Mouse (Mus musculus) retina, postnatal 7 days (tissue): Measurements from ENCODE around the gene Lcp2.

Experiments used
- DNase-seq: peaks from one replicate; pipeline ENCODE4 v3.0.0-alpha.2; 2012; ENCODE audit warnings: low read depth, low spot score

Gene Lcp2

DNA sequence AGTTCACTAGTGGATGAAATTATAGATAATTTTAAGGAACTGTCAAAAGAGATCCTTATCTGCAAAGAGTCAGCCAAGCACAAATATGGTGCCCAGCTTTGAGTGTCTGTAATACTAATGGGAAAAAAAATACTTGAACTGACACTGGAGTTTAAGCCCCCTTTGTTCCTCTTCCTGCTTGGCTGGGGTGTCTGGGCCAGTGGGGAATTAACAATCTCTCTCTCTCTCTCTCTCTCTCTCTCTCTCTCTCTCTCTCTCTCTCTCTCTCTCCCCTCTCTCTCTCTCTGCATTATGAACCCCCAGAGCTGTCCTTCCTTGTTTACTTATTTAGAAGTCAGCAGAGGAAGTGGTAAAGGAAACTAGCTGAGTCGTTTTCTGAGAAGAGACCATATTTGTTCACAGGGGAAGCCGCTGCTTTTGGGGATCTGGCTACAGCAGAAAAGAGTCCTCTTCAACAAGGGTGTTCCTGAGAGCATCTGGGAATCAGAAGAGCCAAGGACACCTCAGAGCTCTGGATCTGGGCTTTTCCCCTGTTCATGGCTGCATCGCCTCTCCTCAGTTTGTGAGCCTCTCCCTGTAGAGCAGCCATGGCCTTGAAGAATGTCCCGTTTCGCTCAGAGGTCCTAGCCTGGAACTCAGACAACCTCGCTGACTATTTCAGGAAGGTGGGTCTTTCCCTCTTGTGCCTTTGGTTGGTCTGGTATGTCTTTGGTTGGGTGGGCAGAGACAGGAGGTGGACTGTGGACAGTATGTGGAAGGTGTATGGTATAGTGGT, at the start of gene Lcp2:
Gene Lcp2, plus strand, starts transcription at position 154 of the 775 bp plus-strand sequence.
- no peak for DNase-seq

DNA sequence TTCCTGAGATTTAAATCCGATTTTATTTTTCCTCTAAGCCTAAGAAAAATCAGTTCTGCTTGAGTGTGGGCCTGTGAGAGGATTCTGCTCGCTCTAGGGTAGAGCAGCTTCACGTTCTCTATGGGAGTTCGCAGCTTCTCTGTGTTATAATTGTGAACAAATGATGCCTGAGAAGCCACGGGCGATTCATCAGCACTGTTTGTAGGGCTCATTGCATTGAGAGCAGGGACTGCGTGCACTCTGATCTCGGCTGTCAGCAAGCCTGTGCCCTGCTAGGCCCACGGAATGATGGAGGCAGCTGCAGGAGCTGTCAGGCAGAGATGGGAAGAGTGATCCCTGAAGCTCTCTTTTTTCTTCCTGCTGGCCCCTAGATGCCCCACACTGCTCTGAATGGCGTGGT, 48.5 kb upstream of the Lcp2 start:
- DNase-seq: no peak

DNA sequence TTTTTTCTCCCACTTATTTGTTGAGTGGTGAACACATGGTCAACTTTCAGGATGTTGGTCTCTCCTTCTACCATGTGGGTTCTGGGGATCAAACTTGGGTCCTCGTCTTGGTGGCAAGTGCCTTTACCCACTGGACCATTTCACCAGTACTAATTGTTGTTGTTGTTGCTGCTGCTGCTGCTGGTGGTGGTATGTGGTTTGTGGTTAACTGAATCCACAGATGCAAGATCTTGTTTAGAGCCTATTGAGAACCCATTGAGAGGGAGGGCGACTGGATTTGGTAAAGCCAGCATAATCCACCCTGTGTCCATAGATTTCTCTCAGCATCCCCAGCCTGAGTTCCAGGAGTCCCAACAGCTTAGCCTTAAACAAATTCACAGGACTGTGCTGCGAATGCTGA, 46.3 kb upstream of the Lcp2 start:
- no peak for DNase-seq

DNA sequence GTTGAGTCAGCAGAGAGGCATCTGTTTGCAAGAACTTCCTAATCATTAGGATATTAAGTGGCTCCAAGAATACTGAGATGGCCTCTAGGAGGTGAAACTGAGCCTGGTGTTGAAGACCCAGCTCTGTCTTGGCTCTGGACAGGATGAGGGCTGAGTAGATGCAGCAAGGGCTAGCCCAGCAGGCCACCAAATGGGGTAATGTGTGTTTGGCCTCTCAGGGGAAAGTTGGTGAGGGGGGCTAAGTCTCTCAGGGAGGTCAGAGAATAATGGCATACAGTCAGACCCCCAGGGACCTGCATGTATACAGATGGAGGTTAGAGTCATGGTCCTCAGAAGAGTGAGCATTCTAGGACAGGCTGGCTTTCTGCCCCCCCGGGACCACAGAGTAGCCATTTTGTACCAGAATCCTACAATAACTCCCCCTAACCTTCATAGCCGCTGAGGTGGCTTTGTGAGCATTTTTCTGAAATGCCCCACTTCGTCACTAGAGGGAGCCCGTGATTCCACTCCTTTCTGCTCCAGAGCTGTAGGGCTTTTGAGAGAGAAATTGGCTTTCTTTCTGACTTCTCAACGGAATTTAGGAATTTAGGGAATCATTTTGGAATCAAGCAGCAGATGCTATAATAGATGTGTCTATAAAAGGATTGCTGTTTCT, 44.7 kb upstream of the Lcp2 start:
- peak; percentile 28 for DNase-seq

DNA sequence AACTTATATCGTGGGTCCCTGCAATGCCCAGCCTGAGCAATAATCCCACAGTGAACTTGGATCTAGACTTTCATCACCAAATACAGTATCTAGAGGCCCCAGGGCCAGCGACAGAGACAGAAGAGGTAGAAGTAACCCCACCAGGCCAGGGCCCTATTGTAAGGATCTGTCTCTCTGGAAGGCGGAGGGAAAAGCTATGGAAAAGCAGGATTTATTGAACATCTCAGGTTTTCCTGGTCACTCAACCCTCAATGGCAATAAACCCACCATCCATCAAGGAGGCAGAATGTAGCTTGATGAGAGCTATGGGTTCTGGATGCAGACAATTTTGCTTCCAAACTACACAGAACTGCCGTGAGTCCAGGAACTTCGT, 44.1 kb upstream of the Lcp2 start:
- no peak for DNase-seq

DNA sequence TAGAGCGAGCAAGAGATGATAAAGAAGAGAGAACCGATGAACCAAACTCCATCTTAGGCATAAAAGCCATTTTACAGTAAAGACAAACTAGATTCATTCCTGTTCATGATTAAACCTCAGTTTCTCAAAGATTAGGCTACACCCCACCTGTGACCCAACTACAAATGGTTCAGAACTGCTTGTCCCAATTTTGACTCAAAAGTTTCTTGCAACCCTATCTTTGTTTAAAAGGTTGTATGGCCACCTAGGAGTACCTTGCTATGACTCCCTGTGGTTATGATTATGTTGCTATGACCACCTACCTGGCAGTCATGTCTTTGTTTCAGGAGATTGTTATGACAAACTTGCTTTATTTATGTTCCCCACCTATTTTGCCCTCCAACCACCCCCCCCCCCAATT, 39.1 kb upstream of the Lcp2 start:
- DNase-seq: no peak

DNA sequence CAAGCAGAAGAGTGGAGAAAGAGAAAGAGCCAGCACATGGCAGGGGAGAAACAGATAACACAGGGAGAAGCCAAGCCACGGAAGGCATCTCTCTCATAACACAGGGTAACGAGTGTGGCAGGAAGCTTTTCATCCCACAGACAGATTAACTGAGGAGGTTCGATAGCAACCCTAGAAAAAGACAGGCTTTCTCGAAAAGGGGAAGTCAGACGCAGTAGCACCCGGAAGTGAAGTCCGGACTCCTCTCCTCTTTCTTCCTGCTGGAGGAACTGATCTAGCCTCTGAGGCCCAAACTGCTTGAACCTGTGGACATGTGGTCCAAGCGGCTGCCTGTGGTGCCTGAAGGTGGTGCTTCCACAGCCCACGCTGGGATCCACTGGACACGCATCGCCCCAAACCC, 38.5 kb upstream of the Lcp2 start:
- no peak for DNase-seq

DNA sequence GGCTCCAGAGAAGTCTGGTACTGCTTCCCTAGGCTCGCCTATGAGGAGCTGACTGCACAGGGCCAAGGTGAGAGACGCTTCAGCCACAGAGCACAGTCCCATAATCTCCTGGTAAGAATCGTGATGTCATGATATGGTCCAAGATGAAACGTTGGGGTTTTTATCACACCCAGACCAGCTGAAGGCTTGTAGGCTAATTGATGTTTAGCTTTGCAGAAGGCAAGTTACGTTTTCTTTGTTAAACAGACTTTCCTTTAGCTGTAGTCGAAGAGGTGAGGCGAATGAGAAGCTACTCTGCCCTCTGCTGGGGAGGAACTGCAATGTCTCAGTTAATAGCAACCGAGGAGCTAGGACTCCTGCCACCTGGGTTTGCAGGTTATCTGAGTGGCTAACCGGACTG, 38.0 kb upstream of the Lcp2 start:
- DNase-seq: peak; percentile 11

DNA sequence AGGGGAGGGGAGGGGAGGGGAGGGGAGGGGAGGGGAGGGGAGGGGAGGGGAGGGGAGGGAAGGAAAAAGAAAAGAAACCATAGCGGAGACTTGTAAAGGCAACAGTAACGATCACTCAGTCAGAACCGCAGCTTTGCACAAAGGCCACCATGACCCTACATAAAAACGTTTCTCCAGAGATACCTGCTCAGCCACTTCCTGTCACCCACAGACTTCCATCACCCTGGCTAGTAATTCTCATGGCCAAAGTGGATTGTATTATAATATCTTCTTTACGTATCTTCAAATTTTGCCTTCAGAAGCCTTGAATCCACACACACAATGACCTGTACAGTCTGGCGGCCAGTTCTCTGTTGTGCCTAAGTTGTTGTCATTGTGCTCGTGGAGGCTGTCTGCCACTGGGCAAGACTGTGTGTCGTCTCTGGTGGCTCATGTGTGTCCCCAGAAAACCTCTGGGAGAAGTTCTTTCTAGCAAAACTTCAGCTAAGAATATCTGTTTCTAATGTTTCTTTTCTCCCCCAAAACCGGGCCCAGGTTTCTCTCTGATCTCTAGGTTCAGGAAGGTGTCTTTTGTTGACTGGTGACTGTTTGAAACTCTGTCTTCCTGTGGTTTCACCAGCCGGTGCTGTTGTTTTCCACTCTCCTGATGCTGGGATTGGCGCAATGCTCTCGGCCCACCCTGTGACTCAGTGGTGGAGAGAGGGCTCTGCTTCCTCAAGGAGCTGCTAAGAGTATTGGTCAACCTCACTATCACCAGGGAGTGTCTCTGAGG, 37.2 kb upstream of the Lcp2 start:
- no peak for DNase-seq

DNA sequence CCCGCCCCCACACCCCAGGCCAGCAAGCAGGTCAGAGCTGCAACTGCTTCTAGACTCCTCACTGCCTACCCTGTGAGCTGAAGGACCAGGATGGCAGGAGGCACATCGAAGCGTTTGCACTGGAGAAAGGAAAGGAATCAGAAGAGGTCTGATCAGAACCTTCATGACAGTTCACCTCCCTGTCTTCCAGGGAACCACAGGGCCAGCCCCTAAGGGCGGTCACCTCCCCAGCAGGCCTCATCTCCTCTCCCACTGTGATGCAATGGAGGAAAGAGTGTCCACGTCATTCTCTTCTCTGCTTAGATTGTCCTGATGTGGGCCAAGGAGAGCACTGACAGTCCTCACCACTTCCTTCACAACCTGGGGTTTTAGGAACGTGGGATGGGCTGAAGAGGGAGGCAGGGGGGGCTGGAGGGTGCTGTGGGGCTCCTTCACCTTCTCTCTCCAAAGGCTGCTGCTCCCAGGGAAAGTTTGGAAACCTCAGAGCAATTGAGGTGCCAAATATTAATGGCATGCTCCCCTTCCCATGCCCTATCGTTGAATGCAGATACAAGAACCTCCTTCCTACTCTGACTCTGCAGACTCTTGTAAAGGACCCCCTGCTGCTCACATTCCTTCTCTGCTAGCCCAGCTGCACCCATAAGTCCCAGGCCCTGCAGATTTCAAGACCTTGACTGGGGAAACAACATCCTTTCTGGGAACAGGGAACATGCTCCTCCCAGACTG, 36.4 kb upstream of the Lcp2 start:
- DNase-seq: no peak

DNA sequence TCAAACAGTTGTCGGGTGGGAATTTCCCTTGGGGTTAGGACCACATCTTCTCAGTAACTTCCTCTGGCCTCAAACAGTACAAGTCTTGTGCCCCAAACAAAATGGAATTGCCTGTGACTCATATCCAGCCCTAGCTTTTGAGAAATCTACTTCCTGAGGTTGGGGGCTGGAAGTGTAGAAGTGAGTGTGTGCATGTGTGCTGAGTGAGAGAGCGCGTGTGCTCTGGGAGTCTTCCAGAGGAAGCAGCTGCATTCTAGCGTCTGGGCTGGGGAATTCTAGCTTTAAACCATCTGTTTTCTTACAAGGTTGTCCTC, 35.9 kb upstream of the Lcp2 start:
- DNase-seq: no peak

DNA sequence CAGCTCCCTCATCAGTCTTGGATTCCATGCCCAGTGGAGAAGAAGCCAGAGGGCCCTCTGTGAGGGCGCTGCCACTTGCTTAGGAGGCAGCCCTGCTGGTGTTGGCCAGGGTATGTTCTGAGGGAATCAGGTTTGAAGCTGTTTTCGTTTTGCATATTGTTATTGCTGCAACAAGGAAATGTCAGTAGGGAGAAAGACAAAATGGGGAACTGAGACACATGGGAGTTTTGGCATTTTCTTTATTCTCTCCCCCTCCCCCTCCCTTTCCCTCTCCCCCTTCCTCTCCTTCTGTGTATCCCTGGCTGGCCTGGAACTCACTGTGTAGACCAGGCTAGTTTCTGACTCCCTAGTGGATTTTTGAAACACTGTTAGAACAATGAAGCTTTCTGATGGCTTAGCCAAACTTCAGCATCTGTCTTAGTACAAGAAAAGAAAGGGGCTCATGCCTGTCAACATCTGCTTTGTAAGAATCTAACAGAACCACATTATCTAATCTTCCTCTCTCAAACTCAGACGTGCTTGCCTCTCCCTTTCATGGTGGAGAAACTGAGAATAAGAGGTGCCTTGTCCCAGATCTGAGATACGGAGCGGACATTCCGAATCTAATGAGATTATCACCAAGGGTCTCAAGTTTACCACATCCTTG, 34.6 kb upstream of the Lcp2 start:
- DNase-seq: no peak

DNA sequence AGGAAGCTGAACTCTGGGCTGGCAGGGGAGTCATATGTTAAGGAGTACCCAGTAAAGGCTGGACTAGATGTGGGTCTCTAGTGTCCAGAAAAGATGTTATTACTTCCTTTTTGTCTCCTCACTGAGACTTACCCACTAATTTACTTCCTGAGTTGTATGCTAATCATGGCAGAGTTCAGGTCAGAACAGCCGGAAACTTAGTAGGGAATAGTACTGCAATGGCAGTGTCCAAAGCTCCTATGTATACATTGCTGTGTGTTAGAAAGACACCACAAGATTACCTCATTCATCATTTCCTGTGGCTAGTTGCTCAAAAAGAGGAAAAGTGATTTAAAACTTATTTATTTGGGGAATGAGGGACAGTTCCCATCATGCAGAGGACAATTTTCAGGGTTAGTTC, 21.6 kb upstream of the Lcp2 start:
- no peak for DNase-seq

DNA sequence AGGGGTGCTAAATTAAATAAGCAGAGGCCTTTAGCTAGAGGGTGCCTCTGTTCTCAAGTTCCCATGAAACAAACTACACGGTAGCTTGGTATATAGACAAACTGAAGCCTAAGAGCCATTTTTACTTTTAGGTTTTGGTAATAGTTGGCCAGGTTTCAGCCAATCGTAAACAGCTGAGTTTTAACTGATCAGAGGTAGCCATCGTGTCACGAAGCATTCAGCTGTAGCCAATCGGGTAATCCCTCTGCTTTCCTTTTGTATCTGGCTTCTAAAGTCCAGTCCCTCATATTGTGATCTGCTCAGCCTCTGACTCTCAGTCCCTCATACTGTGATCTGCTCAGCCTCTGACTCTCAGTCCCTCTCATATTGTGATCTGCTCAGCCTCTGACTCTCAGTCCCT, 17.1 kb upstream of the Lcp2 start:
- no peak for DNase-seq

DNA sequence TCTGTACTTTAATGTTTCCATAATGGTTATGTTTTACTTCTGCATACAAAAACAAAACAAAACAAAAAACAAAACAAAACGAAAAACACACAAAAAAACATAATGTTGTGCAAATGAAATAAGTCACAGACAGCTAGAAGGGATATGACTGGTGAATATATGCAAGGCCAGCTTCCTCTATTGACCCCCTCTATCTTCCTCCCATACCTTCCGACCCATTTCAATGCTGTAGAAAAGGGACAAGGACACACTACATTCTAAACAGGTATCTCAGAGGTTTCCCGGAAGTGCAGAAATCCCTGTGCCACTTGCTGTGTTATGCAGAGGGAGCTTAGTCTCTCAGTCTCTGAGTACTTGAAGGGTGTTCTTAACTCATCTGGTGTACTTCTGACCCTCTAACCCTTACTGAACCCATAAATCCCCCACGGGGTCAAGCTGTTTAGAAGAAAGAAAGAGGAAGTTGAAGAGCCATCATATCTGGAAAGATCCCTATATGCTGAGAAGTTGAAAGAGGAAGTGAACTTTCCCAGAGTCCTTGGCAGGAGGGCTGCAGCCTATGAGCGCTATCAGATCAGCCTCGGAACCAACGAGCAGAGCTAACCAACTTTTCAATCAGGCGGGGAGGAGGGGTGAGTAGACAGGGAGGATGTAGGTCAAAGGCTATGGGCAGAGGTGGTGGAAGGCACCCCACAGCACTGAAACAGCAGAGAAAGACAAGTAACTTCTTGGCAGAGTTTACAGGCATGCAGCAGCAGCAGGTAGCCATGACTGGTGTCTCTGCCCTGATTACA, 15.5 kb upstream of the Lcp2 start:
- DNase-seq: no peak

DNA sequence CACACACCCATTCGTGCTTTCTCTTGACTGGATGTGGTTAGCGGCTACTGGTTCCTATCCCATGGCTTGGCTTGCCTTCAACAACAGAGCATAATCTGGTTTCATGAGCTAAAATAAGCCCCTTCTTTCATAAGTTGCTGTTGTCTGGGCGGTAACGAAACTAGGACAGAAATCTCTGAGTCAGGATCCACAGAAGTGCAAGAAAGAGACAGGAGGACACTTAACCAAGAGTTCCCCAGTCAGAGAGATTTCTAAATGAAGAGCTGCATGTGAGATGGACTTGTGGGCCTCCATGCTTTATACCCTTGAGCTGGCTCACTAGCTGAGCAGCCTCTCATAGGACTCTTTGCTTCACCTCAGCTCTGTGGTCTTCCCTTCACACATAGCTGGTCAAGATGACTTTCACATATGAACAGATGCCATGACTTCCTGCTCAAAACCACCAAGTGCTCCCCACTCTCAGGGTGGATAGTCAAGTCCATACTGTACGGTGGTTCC, 12.7 kb upstream of the Lcp2 start:
- DNase-seq: no peak

DNA sequence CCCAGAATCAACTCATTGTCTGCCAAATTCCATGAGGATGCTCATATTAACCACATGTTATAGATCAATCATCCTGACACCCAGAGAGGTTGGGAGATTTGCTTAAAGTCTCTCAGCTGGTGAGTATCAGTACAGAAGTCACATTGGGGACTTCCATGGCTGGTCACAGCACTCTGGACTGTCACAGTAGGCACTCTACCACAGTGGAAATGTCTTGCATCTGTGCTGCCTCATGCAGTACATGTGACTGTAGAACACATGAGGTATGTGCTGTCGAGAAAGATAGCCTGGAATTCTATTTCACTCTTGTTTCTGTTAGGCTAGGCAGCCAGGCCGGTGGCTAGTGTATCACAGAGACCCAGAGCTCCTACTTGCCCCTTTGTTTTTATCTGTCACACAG, 11.9 kb upstream of the Lcp2 start:
- no peak for DNase-seq

DNA sequence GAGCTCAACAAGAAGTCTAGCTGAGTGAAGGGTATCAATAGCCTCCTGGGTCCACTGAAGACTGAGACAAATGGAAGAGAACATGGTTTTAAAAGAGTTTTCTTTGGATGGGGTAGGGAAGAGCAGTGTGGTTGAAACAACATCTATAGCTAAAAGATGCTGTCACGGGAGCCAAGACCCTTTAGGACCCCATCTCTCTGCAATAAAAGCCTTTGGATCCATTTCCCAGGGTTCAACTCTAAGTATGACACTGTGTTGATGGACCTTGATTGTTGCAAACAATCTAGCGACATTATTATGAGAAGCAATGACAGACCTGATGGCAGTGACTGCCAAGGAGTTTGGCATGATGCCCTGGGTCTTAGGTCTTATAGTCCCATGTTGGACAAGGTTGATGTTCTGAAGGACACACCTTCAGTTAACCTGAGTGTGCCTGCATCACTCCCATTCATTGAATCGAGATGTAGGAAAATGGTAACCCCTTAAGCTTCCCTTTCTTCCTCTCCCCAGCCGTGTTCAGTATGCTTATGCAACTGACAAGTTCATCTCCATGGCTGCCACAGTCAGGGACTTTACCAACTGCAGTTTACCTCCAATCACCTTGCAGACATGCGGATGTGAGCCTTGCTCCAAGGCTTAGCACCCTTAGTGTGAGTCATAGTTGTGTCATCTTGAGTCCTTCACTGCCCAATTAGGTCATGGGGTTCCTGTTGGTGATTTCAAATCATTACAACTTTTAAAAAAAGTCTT, 10.6 kb upstream of the Lcp2 start:
- DNase-seq: no peak

DNA sequence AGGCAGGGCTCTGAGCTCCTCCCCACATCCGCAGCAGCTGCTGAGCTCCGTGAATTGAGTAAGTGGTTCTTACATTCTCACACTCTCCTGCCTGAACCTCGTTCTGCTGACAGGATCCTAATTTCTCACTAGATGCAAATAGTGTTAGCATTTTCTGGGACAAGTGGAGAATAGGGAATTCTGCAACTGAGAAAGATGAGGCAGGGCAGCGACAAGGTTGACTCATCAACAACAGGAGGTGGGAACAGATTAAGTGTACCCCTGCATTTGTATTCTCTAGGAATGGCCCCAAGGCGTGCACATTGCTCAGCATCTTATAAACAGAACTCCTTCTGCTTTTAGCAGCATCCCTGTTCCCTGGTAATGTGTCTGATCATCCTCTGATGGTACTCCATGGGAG, 6.7 kb upstream of the Lcp2 start:
- no peak for DNase-seq

DNA sequence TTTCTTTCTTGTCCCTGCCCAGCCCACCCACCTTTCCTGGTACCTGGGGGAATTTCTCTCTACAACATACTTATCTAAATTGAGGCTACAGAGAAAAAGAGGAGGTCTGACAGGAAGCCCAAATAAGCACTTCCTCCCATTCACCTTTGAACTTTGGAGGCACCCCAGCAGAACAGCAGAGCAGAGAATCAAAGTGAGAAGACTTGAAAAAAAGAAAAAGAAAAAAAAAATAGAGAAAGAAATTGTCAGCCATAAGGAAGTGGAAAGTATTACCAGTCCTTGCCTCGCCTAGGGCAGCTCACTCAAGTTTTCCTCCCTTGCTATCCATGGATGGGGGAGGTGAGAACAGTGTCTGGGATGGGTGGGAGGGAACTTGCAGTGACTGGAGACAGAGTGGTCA, 3.9 kb upstream of the Lcp2 start:
- DNase-seq: no peak
